Mouse (Mus musculus) stomach, postnatal 0 days (tissue): ENCODE measurements around the gene Fxyd2. TPM values are rescaled to one million over a fixed set of nuclear protein-coding genes. Genes with fewer than 3 reads are reported as not detected.
A peak's percentile ranks its signal among the peaks of the same experiment; 100 is the strongest.

Source experiments
- ATAC-seq: fragments of 200-750 bp; cut with Nextera tagmentation; 2 replicates; pipeline ENCODE4 v1.8.0; 2017; ENCODE audit not compliant: low FRiP score, low TSS enrichment
- DNase-seq: peaks from one replicate; pipeline ENCODE4 v3.0.0-alpha.2; 2016; ENCODE audit warnings: low spot score
- H3K27ac ChIP-seq: fragments of 300-500 bp; sonication (generic); replicated peaks from 2 replicates; pipeline ENCODE4 v1.5.1; 2014; ENCODE audit warnings: mild to moderate bottlenecking, control low read depth
- H3K27me3 ChIP-seq: fragments of 300-500 bp; sonication (generic); 2 replicates; pipeline ENCODE4 v1.6.1; 2014; ENCODE audit warnings: low read length; ENCODE audit not compliant: control insufficient read depth, insufficient read depth
- H3K36me3 ChIP-seq: fragments of 300-500 bp; sonication (generic); 2 replicates; pipeline ENCODE4 v1.6.1; 2014; ENCODE audit warnings: low read length, mixed read lengths; ENCODE audit not compliant: control insufficient read depth, insufficient read depth
- H3K4me1 ChIP-seq: fragments of 300-500 bp; sonication (generic); replicated peaks from 2 replicates; pipeline ENCODE4 v1.6.1; 2014; ENCODE audit warnings: antibody characterized with exemption; ENCODE audit not compliant: control insufficient read depth, insufficient read depth
- H3K4me2 ChIP-seq: fragments of 300-500 bp; sonication (generic); replicated peaks from 2 replicates; pipeline ENCODE4 v1.6.1; 2014; ENCODE audit warnings: low read depth, mild to moderate bottlenecking, control low read depth, moderate library complexity
- H3K4me3 ChIP-seq: fragments of 300-500 bp; sonication (generic); 2 replicates; pipeline ENCODE4 v1.5.1; 2014; ENCODE audit warnings: low read depth, low read length, control low read depth
- H3K9ac ChIP-seq: fragments of 300-500 bp; sonication (generic); 2 replicates; pipeline ENCODE4 v1.6.1; 2014; ENCODE audit warnings: mild to moderate bottlenecking, low read length, control low read depth, mixed read lengths
- H3K9me3 ChIP-seq: fragments of 300-500 bp; sonication (generic); 2 replicates; pipeline ENCODE4 v1.6.1; 2016; ENCODE audit warnings: low read length; ENCODE audit not compliant: control insufficient read depth
- CTCF ChIP-seq: IDR thresholded peaks from 2 replicates; pipeline ENCODE4 v1.5.1; 2016; ENCODE audit warnings: antibody characterized with exemption, low read depth, mild to moderate bottlenecking, moderate library complexity
- EP300 ChIP-seq: optimal IDR thresholded peaks from 2 replicates; pipeline ENCODE3; 2016; ENCODE audit warnings: antibody characterized with exemption
- WGBS: fragments of 180-500 bp; shearing (Covaris S2); extraction: QIAGEN DNeasy Blood & Tissue Kit; methylation state at CpG from one replicate; pipeline ENCODE4 v1.1.7; 2014; 5-methylcytosine and 5-hydroxymethylcytosine counted together
- polyA plus RNA-seq: library from polyadenylated mRNA; unstranded; fragments of >200 nt; fragmentation: Nextera tagmentation; extraction: Ambion mirVana; gene quantifications from 2 replicates; pipeline ENCODE4 v1.2.1, GENCODE M21; 2015

Gene Fxyd2
- polyA plus RNA-seq, 1 experiment from 2014 or later: 2.2 TPM

DNA sequence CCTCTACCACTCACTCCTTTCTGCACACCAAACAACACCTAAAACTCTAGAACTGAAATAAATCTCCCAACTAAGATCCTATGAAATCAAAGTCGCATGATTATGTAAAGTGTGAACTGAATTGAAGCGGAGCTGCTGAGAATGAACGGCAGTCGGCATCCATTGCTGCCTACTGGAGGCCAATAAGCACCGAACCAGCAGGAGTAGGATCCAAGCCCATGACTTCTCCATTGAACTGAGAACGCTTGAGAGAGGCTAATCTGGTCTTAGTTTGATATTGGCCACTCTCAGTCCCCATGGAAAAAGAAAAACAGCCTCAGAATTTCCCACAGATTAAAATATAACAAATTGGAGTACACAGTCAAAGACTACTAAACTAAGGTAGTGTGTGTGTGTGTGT lies 15.6 kb upstream of the Fxyd2 start:
- H3K4me2 ChIP-seq: no peak overlapping the region
- WGBS: 92% methylated on average over 6 of the region's 6 CpGs
- no peak overlapping the region for H3K9ac ChIP-seq
- TF ChIP-seq EP300 (no peak), CTCF (no peak)
- no peaks in the 10 kb centered on the region for H3K36me3 ChIP-seq
- no peaks in the 10 kb centered on the region for H3K4me1 ChIP-seq
- DNase-seq (no peak), ATAC-seq (no peak)
- H3K27ac ChIP-seq: no peak overlapping the region
- H3K9me3 ChIP-seq: no peaks in the 10 kb centered on the region
- no peaks in the 10 kb centered on the region for H3K27me3 ChIP-seq
- no peak overlapping the region for H3K4me3 ChIP-seq

DNA sequence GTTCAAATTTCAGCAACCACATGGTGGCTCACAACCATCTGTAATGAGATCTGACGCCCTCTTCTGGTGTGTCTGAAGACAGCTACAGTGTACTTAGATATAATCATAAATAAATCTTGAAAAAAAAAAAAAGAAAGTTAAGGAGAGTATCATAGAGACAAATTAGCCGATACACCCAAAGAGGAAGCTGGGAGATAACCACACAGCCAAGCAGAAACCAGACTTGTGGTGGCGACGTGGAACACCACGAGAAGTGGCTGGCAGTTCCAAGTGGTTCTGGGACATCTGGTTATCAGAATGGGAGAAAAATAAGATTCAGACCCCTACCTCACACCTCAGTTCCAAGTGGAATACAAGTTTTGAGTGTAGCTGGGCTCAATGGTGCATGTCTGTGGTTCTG lies 12.8 kb upstream of the Fxyd2 start:
- H3K9ac ChIP-seq: no peak overlapping the region
- no peak overlapping the region for H3K27ac ChIP-seq
- no peak overlapping the region for H3K4me2 ChIP-seq
- H3K36me3 ChIP-seq: no peaks in the 10 kb centered on the region
- H3K4me1 ChIP-seq: no peaks in the 10 kb centered on the region
- no peaks in the 10 kb centered on the region for H3K9me3 ChIP-seq
- no peak for DNase-seq
- no peaks in the 10 kb centered on the region for H3K27me3 ChIP-seq
- no peak overlapping the region for H3K4me3 ChIP-seq
- TF ChIP-seq CTCF (no peak), EP300 (no peak)
- ATAC-seq: no peak
- whole genome bisulfite sequencing: 82% methylated on average over 5 of the region's 5 CpGs

DNA sequence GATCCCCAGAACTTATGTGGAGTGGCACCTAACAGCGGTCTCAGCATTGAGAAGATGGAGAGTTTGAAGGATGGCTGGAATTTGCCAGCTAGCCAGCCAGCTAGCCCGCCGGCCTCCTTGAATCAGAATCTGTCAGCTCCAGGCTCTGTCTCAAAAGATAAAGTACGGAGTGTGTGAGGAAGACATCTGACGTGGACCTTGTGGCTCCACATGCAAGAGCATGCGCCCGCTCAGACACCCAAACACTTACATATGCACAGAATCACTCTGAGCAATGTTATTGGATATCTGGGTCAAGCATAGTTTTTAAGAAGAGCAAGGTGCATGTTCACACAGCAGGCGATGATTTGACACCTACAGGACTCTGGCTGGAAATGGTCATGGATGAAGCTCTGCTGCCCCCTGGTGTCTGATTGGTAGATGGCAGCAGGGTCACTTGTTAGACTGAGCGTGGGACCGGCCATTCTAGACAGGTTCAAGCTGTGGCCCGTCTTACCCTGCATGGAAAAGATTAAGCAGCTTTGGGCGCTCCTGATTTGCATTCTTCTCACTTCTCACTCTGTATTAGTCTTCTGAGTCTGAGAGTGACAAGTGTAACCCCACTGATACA lies 11.0 kb upstream of the Fxyd2 start:
- no peak overlapping the region for H3K9ac ChIP-seq
- WGBS: 38% methylated on average over 12 of the region's 12 CpGs
- peak; percentile 98 for TF ChIP-seq CTCF
- no peak for TF ChIP-seq EP300
- no peak overlapping the region for H3K4me3 ChIP-seq
- no peaks in the 10 kb centered on the region for H3K27me3 ChIP-seq
- H3K27ac ChIP-seq: no peak overlapping the region
- no peaks in the 10 kb centered on the region for H3K4me1 ChIP-seq
- no peaks in the 10 kb centered on the region for H3K36me3 ChIP-seq
- no peaks in the 10 kb centered on the region for H3K9me3 ChIP-seq
- ATAC-seq: peak; percentile 75
- no peak overlapping the region for H3K4me2 ChIP-seq
- DNase-seq: peak; percentile 89

DNA sequence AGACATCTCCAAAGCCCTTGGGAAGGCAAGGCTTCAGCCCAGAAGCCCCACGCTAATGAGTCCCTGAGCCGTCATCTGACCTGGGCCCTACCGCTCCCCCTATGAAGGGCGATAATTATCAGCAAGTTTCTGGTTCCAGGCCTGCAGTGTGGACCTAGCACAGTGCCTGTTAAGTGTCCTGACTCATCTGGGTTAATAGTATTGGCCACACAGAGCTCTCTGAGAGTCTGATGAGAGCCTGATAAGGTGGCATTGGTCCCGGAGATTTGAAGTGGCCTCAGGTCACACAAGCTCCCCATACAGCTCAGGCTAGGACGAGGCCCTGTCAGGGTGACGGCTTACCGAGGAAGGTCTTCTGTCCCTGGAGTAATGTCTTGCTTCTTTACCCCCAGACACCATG lies 9.9 kb upstream of the Fxyd2 start:
- TF ChIP-seq CTCF (no peak), EP300 (no peak)
- Histone ChIP-seq H3K9ac (no peak overlapping the region), H3K4me2 (no peak overlapping the region), H3K9me3 (no peaks in the 10 kb centered on the region), H3K36me3 (no peaks in the 10 kb centered on the region), H3K27ac (no peak overlapping the region), H3K4me1 (no peaks in the 10 kb centered on the region), H3K27me3 (no peaks in the 10 kb centered on the region), H3K4me3 (no peak overlapping the region)
- DNase-seq (no peak), ATAC-seq (no peak)
- 90% methylated on average over 8 of the region's 8 CpGs for WGBS

GRCm38 (mm10) chr9:45391299-45391698 lies 8.2 kb upstream of the Fxyd2 start:
- Histone ChIP-seq H3K4me3 (no peak overlapping the region), H3K36me3 (no peaks in the 10 kb centered on the region), H3K4me1 (no peaks in the 10 kb centered on the region), H3K27ac (no peak overlapping the region), H3K27me3 (no peaks in the 10 kb centered on the region), H3K9me3 (no peaks in the 10 kb centered on the region), H3K9ac (no peak overlapping the region), H3K4me2 (no peak overlapping the region)
- TF ChIP-seq CTCF: no peak
- no peak for TF ChIP-seq EP300
- DNase-seq (no peak), ATAC-seq (no peak)
- WGBS: 55% methylated on average over 7 of the region's 7 CpGs

GRCm38 (mm10) chr9:45395218-45395617 lies 4.3 kb upstream of the Fxyd2 start:
- Histone ChIP-seq H3K9ac (0 out of 2 replicates have a peak overlapping the region, but pooled peaks have one; percentile 13), H3K4me1 (no peaks in the 10 kb centered on the region), H3K36me3 (no peaks in the 10 kb centered on the region), H3K27ac (no peak overlapping the region), H3K27me3 (no peaks in the 10 kb centered on the region), H3K9me3 (no peaks in the 10 kb centered on the region), H3K4me2 (no peak overlapping the region), H3K4me3 (no peak overlapping the region)
- WGBS: 81% methylated on average over 6 of the region's 6 CpGs
- ATAC-seq (no peak), DNase-seq (no peak)
- TF ChIP-seq CTCF (no peak), EP300 (no peak)
